Mouse (Mus musculus): ENCODE results near the gene Ogfod3.

DNA sequence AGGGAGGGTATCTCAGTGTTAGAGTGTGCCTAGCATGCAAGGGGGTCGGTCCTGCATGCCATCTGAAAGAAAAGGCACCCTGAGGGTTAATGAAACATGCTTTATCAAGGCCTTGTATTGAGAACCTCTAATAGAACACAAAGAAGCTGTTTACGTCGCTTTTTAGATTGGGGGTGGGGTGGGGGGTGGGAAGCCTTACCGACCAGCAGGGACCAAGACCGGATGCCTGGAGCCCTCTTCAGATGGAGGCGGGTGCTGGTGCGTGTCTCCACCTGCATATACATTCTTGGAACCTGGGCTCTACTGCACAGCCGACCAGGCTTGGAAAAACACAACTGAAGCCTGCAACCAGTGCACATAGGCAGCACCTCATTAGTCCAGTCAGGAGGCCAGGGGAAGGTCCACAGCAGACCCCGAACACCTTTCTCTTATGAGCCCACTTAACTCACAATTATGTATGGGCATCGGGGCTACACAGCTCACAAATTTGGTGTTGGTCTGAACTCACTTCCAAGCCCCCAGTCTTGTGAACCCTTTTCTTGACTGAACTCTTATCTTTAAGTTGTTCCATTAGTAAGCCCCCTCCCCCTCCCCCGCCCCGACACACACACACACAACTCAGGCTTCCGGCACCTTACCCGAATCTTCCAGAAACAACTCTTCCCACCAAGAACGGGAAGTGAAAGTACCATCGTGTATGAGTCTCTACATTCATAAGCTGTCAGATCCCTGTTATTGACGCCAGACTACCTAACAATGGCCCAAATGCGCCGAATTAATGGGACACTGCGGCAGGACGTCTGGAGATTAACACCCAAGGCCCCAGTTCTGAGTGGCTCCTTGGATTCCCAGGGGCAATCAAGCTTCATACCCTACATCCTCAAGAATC lies 23.9 kb upstream of the Ogfod3 start:
- TF ChIP-seq CTCF (IDR thresholded peaks at IDR 0.05) (no peak), EP300 (IDR thresholded peaks at IDR 0.05) (no peak)

Measured in lung, postnatal 0 days (tissue).